Mouse (Mus musculus): Measurements from ENCODE around the gene Uts2r. TPM values are rescaled to one million over a fixed set of nuclear protein-coding genes. Genes with fewer than 3 reads are reported as not detected.

Uts2r gene
- total and polyA plus RNA-seq, 2 experiments from 2014 or later, result not detected

DNA sequence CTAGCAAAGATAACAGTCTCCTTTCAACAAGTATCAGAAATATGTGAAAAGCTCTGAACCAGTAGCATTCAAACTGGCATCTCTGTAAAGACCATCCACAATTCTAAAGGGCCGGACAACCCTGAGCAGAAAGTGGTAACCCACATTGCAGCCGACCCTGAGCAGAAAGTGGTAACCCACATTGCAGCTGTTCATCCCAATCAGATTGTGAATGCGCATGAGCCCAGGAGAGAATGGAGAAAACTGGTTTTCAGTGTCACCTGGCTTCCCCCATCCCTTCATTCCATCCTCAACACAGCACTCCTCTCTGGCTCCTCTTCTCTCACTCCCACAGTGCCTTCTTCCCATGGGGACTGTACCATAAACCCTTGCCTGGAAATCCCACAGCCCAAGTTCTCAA lies 32.6 kb upstream of the Uts2r start:
- DNase-seq (ENCODE audit: low spot score) (no peak), ATAC-seq (ENCODE audit: insufficient read depth, low read depth) (no peak)
- no peaks in the 10 kb centered on the region for H3K36me3 ChIP-seq (replicated peaks; ENCODE audit: control insufficient read depth, insufficient read depth, low read length)
- WGBS, result 80% methylated on average over 3 of the region's 3 CpGs
- H3K27me3 ChIP-seq (ENCODE audit: control insufficient read depth, insufficient read depth, low read length), result no peaks in the 10 kb centered on the region
- no peaks in the 10 kb centered on the region for H3K9me3 ChIP-seq (replicated peaks; ENCODE audit: control insufficient read depth, low read length)
- no peak overlapping the region for H3K27ac ChIP-seq (ENCODE audit: low read depth)
- H3K4me3 ChIP-seq (ENCODE audit: low read depth, low read length), result no peak overlapping the region
- H3K4me2 ChIP-seq (ENCODE audit: low read depth, low read length), result no peak overlapping the region
- no peak for TF ChIP-seq EP300 (IDR thresholded peaks at IDR 0.05; ENCODE audit: low read depth)
- no peak for TF ChIP-seq CTCF (IDR thresholded peaks at IDR 0.05; ENCODE audit: low read depth)
- H3K4me1 ChIP-seq (ENCODE audit: control insufficient read depth, insufficient read depth), result 0 out of 2 replicates have a peak, but pooled peaks cover under 1% of the 10 kb centered on the region
- H3K9ac ChIP-seq (replicated peaks; ENCODE audit: low read depth, low read length), result no peak overlapping the region

DNA sequence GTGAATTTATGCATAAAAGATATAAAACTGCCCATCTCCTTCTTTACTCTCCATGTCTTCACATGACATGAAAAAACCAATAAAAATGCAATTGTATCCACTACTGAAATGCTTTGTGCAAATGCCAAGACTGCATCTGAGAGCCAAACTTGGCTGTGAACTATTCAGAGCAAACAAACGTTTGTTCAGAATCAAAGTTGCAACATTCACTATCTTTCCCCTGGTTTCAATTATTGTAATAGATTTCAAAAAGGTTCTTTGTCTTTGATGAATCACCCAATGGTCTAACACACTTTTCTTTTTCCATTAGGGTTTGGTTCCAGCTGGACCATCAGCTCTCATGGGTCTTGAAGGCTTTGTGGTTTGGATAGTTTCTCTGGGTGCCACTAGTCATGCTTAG lies 30.5 kb upstream of the Uts2r start:
- no peak overlapping the region for H3K27ac ChIP-seq (ENCODE audit: low read depth)
- no peaks in the 10 kb centered on the region for H3K9me3 ChIP-seq (replicated peaks; ENCODE audit: control insufficient read depth, low read length)
- H3K4me1 ChIP-seq (ENCODE audit: control insufficient read depth, insufficient read depth), result no peaks in the 10 kb centered on the region
- no peak overlapping the region for H3K4me2 ChIP-seq (ENCODE audit: low read depth, low read length)
- DNase-seq (ENCODE audit: low spot score) (no peak), ATAC-seq (ENCODE audit: insufficient read depth, low read depth) (no peak)
- WGBS, result 67% methylated on average over 1 of the region's 1 CpGs
- H3K9ac ChIP-seq (replicated peaks; ENCODE audit: low read depth, low read length), result no peak overlapping the region
- no peaks in the 10 kb centered on the region for H3K27me3 ChIP-seq (ENCODE audit: control insufficient read depth, insufficient read depth, low read length)
- no peak overlapping the region for H3K4me3 ChIP-seq (ENCODE audit: low read depth, low read length)
- TF ChIP-seq EP300 (IDR thresholded peaks at IDR 0.05; ENCODE audit: low read depth) (no peak), CTCF (IDR thresholded peaks at IDR 0.05; ENCODE audit: low read depth) (no peak)
- no peaks in the 10 kb centered on the region for H3K36me3 ChIP-seq (replicated peaks; ENCODE audit: control insufficient read depth, insufficient read depth, low read length)

DNA sequence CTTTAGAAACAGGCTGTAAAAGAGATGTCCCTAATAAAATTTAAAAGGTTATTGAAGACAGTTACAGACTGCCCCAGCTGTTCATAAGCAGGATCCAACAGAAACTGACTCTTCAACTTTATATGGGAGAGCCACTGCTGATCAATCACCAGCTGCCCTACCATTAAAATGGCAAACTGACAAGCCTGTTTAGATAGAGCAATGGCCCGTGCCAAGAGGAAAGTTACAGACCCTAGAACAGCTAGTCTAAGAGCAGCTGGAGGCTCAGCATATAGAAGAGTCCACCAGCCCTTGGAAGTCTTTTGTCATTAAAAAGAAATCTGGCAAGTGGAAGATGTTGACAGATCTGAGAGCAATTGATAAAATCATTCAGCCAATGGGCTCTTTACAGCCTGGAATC lies 25.5 kb upstream of the Uts2r start:
- Histone ChIP-seq H3K27me3 (ENCODE audit: control insufficient read depth, insufficient read depth, low read length) (peaks cover 7% of the 10 kb centered on the region; the same call in 1 of the 2 replicates), H3K9me3 (replicated peaks; ENCODE audit: control insufficient read depth, low read length) (no peaks in the 10 kb centered on the region), H3K27ac (ENCODE audit: low read depth) (no peak overlapping the region), H3K9ac (replicated peaks; ENCODE audit: low read depth, low read length) (no peak overlapping the region), H3K4me3 (ENCODE audit: low read depth, low read length) (no peak overlapping the region), H3K4me1 (ENCODE audit: control insufficient read depth, insufficient read depth) (no peaks in the 10 kb centered on the region), H3K4me2 (ENCODE audit: low read depth, low read length) (no peak overlapping the region), H3K36me3 (replicated peaks; ENCODE audit: control insufficient read depth, insufficient read depth, low read length) (no peaks in the 10 kb centered on the region)
- 41% methylated on average over 1 of the region's 1 CpGs for WGBS
- DNase-seq (ENCODE audit: low spot score) (no peak), ATAC-seq (ENCODE audit: insufficient read depth, low read depth) (no peak)
- no peak for TF ChIP-seq CTCF (IDR thresholded peaks at IDR 0.05; ENCODE audit: low read depth)
- TF ChIP-seq EP300 (IDR thresholded peaks at IDR 0.05; ENCODE audit: low read depth), result no peak

DNA sequence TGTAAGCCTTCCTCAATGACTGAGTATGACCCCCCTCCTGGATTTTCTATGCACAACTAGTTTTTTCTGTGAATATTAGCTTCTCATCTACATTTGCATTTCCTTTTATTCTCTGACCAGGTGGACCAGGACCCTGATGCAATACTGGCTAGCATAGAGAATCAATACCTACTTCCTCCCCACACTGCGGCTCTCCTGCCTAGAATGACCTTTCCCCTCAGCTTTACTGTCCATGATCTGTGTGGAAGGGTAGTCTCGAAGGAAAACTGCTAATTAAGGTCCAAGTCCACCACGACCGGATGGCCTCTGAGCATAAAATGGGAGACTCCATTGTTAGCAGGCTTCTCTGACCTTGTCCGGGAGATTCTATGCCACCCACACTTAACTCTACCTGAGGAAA lies 22.4 kb upstream of the Uts2r start:
- Histone ChIP-seq H3K4me3 (ENCODE audit: low read depth, low read length) (no peak overlapping the region), H3K4me1 (ENCODE audit: control insufficient read depth, insufficient read depth) (no peaks in the 10 kb centered on the region), H3K27ac (ENCODE audit: low read depth) (no peak overlapping the region), H3K36me3 (replicated peaks; ENCODE audit: control insufficient read depth, insufficient read depth, low read length) (no peaks in the 10 kb centered on the region), H3K9ac (replicated peaks; ENCODE audit: low read depth, low read length) (no peak overlapping the region), H3K9me3 (replicated peaks; ENCODE audit: control insufficient read depth, low read length) (no peaks in the 10 kb centered on the region), H3K4me2 (ENCODE audit: low read depth, low read length) (no peak overlapping the region), H3K27me3 (ENCODE audit: control insufficient read depth, insufficient read depth, low read length) (peaks cover 7% of the 10 kb centered on the region; the same call in 1 of the 2 replicates)
- TF ChIP-seq CTCF (IDR thresholded peaks at IDR 0.05; ENCODE audit: low read depth) (no peak), EP300 (IDR thresholded peaks at IDR 0.05; ENCODE audit: low read depth) (no peak)
- ATAC-seq (ENCODE audit: insufficient read depth, low read depth) (no peak), DNase-seq (ENCODE audit: low spot score) (no peak)
- WGBS, result 89% methylated on average over 5 of the region's 5 CpGs

DNA sequence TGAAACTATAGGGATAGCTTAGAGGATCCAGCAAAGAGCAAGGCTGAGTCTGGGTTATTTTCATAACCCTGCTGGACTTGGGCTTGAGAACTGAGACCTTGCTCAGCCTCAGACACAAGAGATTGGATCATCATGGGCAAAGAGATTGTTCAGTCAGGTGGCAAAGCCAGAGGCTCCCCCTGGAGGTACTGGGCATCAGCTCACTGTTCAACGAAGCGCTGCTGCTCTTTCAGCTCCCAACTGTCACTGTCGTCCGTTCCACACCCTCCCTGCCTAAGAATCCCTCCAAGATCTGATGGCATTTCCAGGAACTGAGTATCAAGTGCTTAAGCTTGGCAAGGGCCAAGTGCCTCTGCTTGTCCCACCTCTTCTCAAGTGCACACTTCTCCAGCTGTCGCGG lies 21.3 kb upstream of the Uts2r start:
- H3K4me3 ChIP-seq (ENCODE audit: low read depth, low read length), result no peak overlapping the region
- no peak overlapping the region for H3K9ac ChIP-seq (replicated peaks; ENCODE audit: low read depth, low read length)
- H3K9me3 ChIP-seq (replicated peaks; ENCODE audit: control insufficient read depth, low read length), result no peaks in the 10 kb centered on the region
- no peak overlapping the region for H3K4me2 ChIP-seq (ENCODE audit: low read depth, low read length)
- peak; percentile 27; the same call in 1 of the 2 replicates for ATAC-seq (ENCODE audit: insufficient read depth, low read depth)
- H3K27me3 ChIP-seq (ENCODE audit: control insufficient read depth, insufficient read depth, low read length), result peaks cover 7% of the 10 kb centered on the region; the same call in 1 of the 2 replicates
- H3K36me3 ChIP-seq (replicated peaks; ENCODE audit: control insufficient read depth, insufficient read depth, low read length), result no peaks in the 10 kb centered on the region
- TF ChIP-seq CTCF (IDR thresholded peaks at IDR 0.05; ENCODE audit: low read depth) (peak; percentile 37; the same call in 1 of the 2 replicates), EP300 (IDR thresholded peaks at IDR 0.05; ENCODE audit: low read depth) (no peak)
- WGBS, result 34% methylated on average over 6 of the region's 6 CpGs
- no peak overlapping the region for H3K27ac ChIP-seq (ENCODE audit: low read depth)
- H3K4me1 ChIP-seq (ENCODE audit: control insufficient read depth, insufficient read depth), result no peaks in the 10 kb centered on the region
- no peak for DNase-seq (ENCODE audit: low spot score)

DNA sequence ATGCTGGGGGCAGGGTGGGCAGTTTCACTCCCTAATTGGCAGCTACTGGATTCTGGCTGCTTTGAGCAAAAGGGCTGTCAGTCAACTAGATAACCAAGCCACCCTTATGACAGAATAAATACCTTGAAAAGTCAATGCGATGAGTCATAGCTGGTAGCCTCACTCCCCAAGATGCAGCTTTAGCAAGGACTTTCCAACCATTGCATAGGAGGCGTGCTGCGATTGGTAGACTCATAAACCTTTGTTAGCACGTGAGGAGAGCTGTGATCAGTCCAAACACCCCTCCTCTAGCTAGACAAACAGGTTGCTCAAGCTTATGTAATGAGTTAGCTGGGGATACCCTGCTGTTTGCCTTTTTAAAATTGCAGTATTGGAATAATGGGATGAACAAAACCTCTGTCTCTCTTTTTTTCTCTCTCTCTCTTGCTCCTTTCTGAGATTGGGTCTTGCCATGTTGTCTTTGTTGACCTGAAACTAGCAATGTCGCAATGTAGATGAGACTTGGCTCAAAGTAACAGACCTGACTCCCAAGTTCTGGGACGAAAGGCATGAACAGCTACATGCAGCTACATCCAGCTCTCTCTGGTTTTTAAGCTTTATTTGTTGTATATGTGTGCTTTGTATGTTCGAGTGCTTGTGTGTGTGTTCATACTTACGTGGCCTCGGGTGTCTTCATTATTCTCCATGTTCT lies 16.6 kb upstream of the Uts2r start:
- TF ChIP-seq CTCF (IDR thresholded peaks at IDR 0.05; ENCODE audit: low read depth), result no peak
- TF ChIP-seq EP300 (IDR thresholded peaks at IDR 0.05; ENCODE audit: low read depth), result no peak
- no peak overlapping the region for H3K4me3 ChIP-seq (ENCODE audit: low read depth, low read length)
- no peaks in the 10 kb centered on the region for H3K36me3 ChIP-seq (replicated peaks; ENCODE audit: control insufficient read depth, insufficient read depth, low read length)
- ATAC-seq (ENCODE audit: insufficient read depth, low read depth), result no peak
- H3K4me2 ChIP-seq (ENCODE audit: low read depth, low read length), result no peak overlapping the region
- no peak overlapping the region for H3K27ac ChIP-seq (ENCODE audit: low read depth)
- no peaks in the 10 kb centered on the region for H3K9me3 ChIP-seq (replicated peaks; ENCODE audit: control insufficient read depth, low read length)
- H3K4me1 ChIP-seq (ENCODE audit: control insufficient read depth, insufficient read depth), result no peaks in the 10 kb centered on the region
- DNase-seq (ENCODE audit: low spot score), result no peak
- no peak overlapping the region for H3K9ac ChIP-seq (replicated peaks; ENCODE audit: low read depth, low read length)
- 76% methylated on average over 9 of the region's 9 CpGs for WGBS
- H3K27me3 ChIP-seq (ENCODE audit: control insufficient read depth, insufficient read depth, low read length), result peaks cover 6% of the 10 kb centered on the region; the same call in 1 of the 2 replicates
